Mouse (Mus musculus): Measurements from ENCODE around the gene Dnaja2. TPM values are rescaled to one million over a fixed set of nuclear protein-coding genes. Genes with fewer than 3 reads are reported as not detected.

Dnaja2 gene
- polyA plus RNA-seq, 1 experiment from 2014 or later: 130 TPM

- WGBS: 87% methylated on average over 8 of the region's 8 CpGs
- Histone ChIP-seq H3K36me3 (ENCODE audit: control insufficient read depth, insufficient read depth, low read length) (no peaks in the 10 kb centered on the region), H3K4me1 (ENCODE audit: control insufficient read depth in 2 of 2, insufficient read depth in 2 of 2, low read length in 2 of 2) (peaks cover 0 to 6% of the 10 kb centered on the region in 2 experiments; a peak in 2 of 4 replicates), H3K9ac (ENCODE audit: low read length) (no peak overlapping the region), H3K9me3 (ENCODE audit: control insufficient read depth, low read length) (no peaks in the 10 kb centered on the region), H3K4me3 (ENCODE audit: control insufficient read depth in 1 of 2, insufficient read depth in 1 of 2, low read depth in 1 of 2, low read length in 2 of 2) (no peak overlapping the region), H3K27me3 (ENCODE audit: control insufficient read depth, insufficient read depth, low read length) (no peaks in the 10 kb centered on the region), H3K27ac (replicated peaks in 1 of 2; ENCODE audit: control insufficient read depth in 1 of 2, insufficient read depth in 1 of 2, low read depth in 2 of 2, low read length in 2 of 2) (no peak overlapping the region), H3K4me2 (ENCODE audit: low read length) (no peak overlapping the region)
- ATAC-seq (ENCODE audit: insufficient number of reproducible peaks, insufficient read depth, low FRiP score, low read depth): no peak
Measured at GRCm38 (mm10) chr8:85489546-85489945, 65.6 kb downstream of the Dnaja2 start.

- no peak for ATAC-seq (ENCODE audit: insufficient number of reproducible peaks, insufficient read depth, low FRiP score, low read depth)
- H3K27me3 ChIP-seq (ENCODE audit: control insufficient read depth, insufficient read depth, low read length): no peaks in the 10 kb centered on the region
- H3K27ac ChIP-seq (replicated peaks in 1 of 2; ENCODE audit: control insufficient read depth in 1 of 2, insufficient read depth in 1 of 2, low read depth in 2 of 2, low read length in 2 of 2): no peak overlapping the region
- H3K4me1 ChIP-seq (ENCODE audit: control insufficient read depth in 2 of 2, insufficient read depth in 2 of 2, low read length in 2 of 2): peaks cover 0 to 6% of the 10 kb centered on the region in 2 experiments; a peak in 2 of 4 replicates
- H3K9me3 ChIP-seq (ENCODE audit: control insufficient read depth, low read length): no peaks in the 10 kb centered on the region
- H3K36me3 ChIP-seq (ENCODE audit: control insufficient read depth, insufficient read depth, low read length): no peaks in the 10 kb centered on the region
- no peak overlapping the region for H3K4me3 ChIP-seq (ENCODE audit: control insufficient read depth in 1 of 2, insufficient read depth in 1 of 2, low read depth in 1 of 2, low read length in 2 of 2)
- H3K4me2 ChIP-seq (ENCODE audit: low read length): no peak overlapping the region
- no peak overlapping the region for H3K9ac ChIP-seq (ENCODE audit: low read length)
Measured at GRCm38 (mm10) chr8:85488631-85489030, 66.5 kb downstream of the Dnaja2 start.

- 76% methylated on average over 20 of the region's 20 CpGs for WGBS
- Histone ChIP-seq H3K36me3 (ENCODE audit: control insufficient read depth, insufficient read depth, low read length) (no peaks in the 10 kb centered on the region), H3K4me2 (ENCODE audit: low read length) (no peak overlapping the region), H3K9ac (ENCODE audit: low read length) (no peak overlapping the region), H3K4me1 (ENCODE audit: control insufficient read depth in 2 of 2, insufficient read depth in 2 of 2, low read length in 2 of 2) (peaks cover 0 to 3% of the 10 kb centered on the region in 2 experiments; a peak in 2 of 4 replicates), H3K27ac (replicated peaks in 1 of 2; ENCODE audit: control insufficient read depth in 1 of 2, insufficient read depth in 1 of 2, low read depth in 2 of 2, low read length in 2 of 2) (no peak overlapping the region), H3K4me3 (ENCODE audit: control insufficient read depth in 1 of 2, insufficient read depth in 1 of 2, low read depth in 1 of 2, low read length in 2 of 2) (no peak overlapping the region), H3K9me3 (ENCODE audit: control insufficient read depth, low read length) (no peaks in the 10 kb centered on the region), H3K27me3 (ENCODE audit: control insufficient read depth, insufficient read depth, low read length) (no peaks in the 10 kb centered on the region)
- no peak for ATAC-seq (ENCODE audit: insufficient number of reproducible peaks, insufficient read depth, low FRiP score, low read depth)
Measured at GRCm38 (mm10) chr8:85487906-85488620, 67.1 kb downstream of the Dnaja2 start.

Other genes with a start within 250 kb of the Dnaja2 start
- gene Mylk3, start 169.0 kb downstream of the Dnaja2 start, polyA plus RNA-seq (2014; fragmentation: Nextera tagmentation; extraction: Ambion mirVana): 244 and 271 TPM in 2 replicates
- gene 4921524J17Rik, start 122.5 kb downstream of the Dnaja2 start, polyA plus RNA-seq (2014; fragmentation: Nextera tagmentation; extraction: Ambion mirVana): 58.9 and 62.5 TPM in 2 replicates
- gene Gpt2, start 62.8 kb downstream of the Dnaja2 start, polyA plus RNA-seq (2014; fragmentation: Nextera tagmentation; extraction: Ambion mirVana): 6.3 and 7.7 TPM in 2 replicates
- gene Neto2, start 145.6 kb upstream of the Dnaja2 start, polyA plus RNA-seq (2014; fragmentation: Nextera tagmentation; extraction: Ambion mirVana): 4.5 and 5.2 TPM in 2 replicates